Mouse (Mus musculus) common myeloid progenitor, adult 5-6 weeks (primary cell): ENCODE measurements at regions not wholly inside any gene's neighbourhood (a gene's known extent, or its start where the extent isn't known, plus 50 kb on each side); places are given as distances from the start of the nearest gene placed in this dataset.

Experiments
- ATAC-seq: replicated peaks from 2 replicates; pipeline ENCODE4 v1.8.0; 2016; ENCODE audit warnings: low read depth, mild to moderate bottlenecking, moderate TSS enrichment, inconsistent platforms; ENCODE audit not compliant: poor library complexity, severe bottlenecking

DNA sequence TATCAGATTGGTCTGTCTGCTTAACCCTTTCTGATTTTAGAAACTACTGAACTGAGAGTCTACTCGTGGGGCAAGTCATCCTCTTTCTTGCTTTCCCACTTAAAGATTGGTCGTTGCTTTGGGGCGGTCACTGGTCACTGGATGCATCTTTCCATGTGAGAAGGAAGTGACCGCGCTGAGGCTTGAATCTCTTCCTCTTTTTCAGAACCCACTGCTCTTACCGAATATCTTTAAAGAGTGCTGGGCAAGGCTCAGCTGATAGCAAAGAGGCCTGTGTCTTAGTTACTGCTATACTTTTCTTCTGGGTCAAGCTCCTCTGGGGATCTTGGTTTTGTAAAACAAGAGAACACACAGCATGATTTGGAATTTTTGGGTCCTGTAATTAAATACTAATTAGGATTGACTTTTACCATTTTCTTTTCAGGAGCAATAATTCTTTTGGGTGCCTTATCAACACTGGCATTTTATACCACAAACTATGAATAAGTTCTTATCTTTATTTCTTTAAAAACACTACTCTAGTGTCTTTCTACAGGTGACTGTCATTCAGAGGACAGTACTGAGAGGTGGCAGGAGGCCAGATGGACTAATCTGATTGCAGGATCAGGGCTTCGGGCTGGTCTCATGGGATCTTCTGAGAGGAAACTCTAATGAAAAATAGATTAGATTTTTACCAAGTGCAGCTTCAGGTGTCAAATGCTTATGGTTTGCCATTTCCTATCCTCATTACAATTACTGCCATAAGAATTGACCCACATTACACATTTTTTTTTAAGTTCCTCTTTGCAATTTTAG, 114.6 kb upstream of the Tom1l1 start:
- peak; percentile 84 for ATAC-seq

DNA sequence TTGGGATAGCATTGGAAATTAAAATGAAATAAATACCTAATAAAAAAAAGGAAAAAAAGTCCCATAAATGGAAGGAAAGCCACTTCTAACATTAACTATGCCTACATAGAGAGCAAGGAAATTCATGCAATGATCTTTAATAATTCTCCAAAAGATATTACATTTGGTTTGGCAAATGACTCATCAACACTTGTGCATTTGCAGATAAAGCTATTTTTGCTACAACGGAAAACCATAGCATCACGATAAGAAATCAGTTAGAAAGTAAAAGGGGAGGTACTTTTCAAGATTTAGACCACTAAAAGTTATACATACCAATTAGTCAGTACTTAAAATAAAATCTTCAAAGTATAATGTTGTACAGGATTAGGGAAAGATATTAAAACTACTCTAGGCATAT, 109.4 kb upstream of the Tom1l1 start:
- no peak for ATAC-seq

DNA sequence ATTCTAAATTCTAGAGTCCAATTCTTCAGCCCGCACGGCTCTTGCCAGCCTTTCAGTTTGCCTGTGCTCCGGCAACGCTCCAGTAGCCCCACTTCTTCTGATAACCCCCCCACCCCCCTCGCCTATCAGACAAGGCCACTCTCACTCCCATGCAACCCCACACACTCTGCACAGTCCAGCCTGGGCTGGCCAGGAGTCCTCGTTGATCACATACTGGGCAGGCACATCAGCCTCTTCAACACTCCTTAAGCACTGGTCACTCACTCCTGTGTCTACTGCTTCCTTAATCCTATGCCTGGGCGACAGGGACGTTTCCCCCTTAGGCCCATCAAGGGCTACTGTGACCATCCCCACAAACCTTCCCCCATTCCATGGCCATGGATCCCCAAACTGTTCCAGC, 95.4 kb upstream of the Tom1l1 start:
- no peak for ATAC-seq

DNA sequence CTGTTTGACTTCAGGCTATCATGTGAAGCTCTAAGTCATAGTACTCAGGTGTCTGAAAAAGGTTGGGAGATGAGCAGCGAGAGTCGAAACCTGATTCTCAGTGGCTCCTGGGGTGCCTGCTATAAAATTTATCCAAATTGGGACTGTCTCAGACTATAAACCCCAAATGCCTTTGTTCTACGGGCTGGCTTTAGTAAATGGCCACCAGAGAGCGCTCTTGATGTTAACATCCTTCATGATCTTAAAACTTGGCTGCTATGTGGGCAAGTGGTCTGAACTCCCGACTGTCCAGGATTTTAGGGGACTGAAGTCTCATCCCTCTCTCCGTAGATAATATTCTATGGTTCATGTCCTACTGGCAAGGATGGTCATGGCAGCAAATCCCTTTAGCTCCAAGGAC, 94.8 kb upstream of the Tom1l1 start:
- ATAC-seq = peak; percentile 74

GRCm38 (mm10) chr11:90775752-90776151, 87.6 kb upstream of the Tom1l1 start:
- no peak for ATAC-seq

DNA sequence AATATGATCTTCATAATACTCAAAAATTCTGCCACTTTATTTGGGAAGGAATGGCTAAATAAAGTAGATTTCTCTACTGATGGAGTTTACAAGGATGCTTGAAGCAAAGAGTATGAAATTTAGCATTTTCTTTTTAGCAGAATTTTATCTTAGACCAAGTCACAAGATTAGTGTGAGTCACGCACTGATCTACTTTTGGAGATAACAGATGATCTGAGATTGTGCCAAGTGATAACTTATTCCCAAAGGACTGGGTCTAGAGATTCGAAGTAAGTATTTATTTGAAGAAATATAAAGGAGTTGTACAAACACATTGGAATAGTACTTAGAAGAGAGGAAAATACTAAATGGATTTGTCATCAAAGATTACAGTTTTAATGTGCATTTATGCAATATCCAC, 67.8 kb upstream of the Tom1l1 start:
- ATAC-seq = no peak

DNA sequence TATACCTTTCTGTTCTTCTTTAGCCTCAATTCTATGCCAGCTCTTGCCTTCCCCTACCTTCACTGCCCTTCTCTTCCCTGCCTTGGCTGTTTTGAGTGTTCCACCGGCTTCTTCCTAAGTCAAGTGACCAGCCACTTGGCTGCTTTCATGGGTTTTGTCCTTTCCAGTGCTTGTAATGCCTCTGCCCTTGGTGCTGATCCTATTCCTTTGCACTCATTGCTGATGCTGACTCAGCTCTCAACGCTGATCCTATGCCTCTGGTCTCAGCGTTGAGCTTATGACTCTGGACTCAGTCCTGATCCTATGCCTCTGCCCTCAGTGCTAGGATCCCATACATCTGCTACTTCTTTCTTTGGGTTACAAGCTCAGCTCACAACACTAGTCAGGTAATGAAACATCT, 60.3 kb upstream of the Tom1l1 start:
- no peak for ATAC-seq

DNA sequence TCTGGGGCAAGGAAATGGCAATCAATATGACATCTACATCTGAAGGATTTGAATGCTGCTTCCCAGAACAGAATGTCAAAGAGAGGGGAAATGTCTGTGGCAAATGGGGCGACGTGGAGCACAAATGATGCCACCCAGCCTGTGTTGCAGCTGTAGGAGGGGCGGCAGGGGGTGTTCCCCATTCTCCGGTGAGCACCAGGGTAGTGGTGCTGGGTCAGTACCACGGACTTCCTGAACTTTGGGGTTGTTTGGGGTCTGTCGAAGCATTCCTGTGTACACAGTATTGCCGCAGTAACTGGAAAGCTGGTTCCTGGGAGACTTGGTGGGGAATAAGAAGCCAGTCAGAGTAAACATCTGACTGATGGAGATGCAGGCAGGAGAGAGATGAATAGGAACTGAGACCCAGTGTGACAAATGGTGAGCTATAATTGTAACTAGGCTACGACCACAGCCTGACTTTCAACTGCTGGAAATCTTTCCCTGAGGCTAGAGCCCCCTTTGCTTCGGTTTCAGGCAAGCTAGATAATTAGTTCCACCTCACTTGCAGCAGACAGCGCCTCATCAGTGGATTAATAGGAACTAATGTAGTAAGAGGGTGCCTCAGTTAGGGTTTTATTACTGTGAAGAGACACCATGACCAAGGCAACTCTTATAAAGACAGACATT, 53.9 kb upstream of the Tom1l1 start:
- ATAC-seq = no peak

- no peak for ATAC-seq
Observed at GRCm38 (mm10) chr11:90739501-90739900, 51.3 kb upstream of the Tom1l1 start.

DNA sequence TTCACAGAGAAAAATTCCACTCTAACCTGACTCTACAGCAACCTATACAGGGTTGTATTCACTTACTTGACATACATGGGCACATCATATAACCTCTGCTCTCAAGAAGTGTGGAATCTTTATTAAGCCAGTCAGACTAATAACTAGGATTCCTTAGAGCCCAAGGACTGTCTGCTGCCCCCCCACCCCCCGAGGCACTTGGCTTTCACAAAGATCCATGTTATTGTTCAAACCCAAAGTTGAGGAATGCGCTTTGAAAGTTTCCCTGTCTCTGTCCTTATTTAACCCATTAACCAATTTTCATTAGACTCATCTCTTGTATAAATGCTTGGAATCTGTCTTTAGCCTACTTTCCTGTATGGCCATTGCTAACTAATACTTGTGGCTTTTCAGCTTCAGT, 50.6 kb upstream of the Tom1l1 start:
- ATAC-seq = no peak
